Mouse (Mus musculus) bone marrow, adult 2 months (tissue): ENCODE results near the gene Mical3.

ENCODE experiments used
- CTCF ChIP-seq: fragments of 200-500 bp; IDR thresholded peaks from 2 replicates; pipeline ENCODE4 v1.5.1; 2011; ENCODE audit warnings: low read length, control low read depth; ENCODE audit not compliant: control insufficient read depth, insufficient read depth
- POLR2A ChIP-seq: fragments of 200-500 bp; IDR thresholded peaks from 2 replicates; pipeline ENCODE4 v1.6.1; 2011; ENCODE audit warnings: low read depth, mild to moderate bottlenecking, control low read depth, low read length, borderline replicate concordance; ENCODE audit not compliant: control insufficient read depth

GRCm38 (mm10) chr6:121058039-121058438, 72.8 kb downstream of the Mical3 start:
- TF ChIP-seq CTCF (no peak), POLR2A (no peak)
